Mouse (Mus musculus): ENCODE measurements at regions not wholly inside any gene's neighbourhood (a gene's known extent, or its start where the extent isn't known, plus 50 kb on each side); places are given as distances from the start of the nearest gene placed in this dataset.
"Not testable (repeated sequence)": the region's sequence is repeated elsewhere in the genome, so short reads cannot be mapped to it uniquely, and the experiment has no call there.

DNA sequence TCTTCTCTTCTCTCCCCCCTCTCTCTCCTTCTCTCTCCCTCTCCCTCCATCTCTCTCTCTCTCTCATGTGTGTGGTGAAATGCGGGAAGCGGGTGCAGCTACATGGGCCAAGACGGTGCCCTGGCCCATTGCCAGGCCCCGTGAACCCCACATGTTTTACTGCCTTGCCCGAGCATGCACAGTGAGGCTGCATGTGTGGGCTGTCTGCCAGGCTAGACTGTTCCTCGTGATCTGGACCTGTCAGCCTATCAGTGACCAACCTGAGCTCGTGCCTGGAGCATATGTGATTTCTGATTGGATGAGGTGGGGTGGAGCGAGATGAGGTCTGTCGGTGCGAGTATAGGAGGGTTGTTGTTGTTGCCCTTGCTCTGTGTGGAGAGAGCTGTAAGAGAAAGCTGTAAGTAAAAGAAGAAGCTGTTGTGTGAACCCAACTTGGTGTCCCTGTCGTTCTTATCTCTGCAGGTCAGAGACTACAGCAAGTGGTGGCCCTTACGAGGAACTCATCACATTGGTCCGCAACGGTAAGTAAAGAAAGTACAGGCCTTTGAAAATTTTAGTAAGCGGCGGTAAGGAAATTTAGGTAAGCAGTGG, 333.8 kb upstream of the Htr2a start:
- no peak overlapping the region for H3K4me2 ChIP-seq
- no peaks in the 10 kb centered on the region for H3K4me1 ChIP-seq

DNA sequence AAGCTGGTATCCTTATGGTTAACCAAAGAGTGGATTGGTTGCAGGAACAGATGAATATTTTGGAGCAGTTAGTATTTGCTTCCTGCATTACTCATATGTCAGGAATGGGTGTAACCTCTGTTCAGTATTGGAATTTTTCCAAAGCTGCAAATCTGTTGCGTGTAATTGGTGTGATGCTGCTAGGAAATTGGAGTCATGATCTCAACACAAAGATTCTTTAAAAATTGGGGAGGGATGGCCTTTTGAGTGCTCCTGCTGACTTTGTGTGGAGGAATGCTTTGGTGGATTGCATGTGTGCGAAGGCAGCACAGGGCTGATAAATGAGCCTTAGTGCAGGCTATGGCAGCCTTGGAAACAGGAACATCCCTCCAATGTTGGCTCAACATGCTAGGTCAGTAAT, 331.2 kb upstream of the Htr2a start:
- H3K27ac ChIP-seq (replicated peaks); H3K9me3 ChIP-seq (replicated peaks); H3K9ac ChIP-seq (replicated peaks); ATAC-seq (ENCODE audit: low FRiP score); H3K36me3 ChIP-seq; H3K4me1 ChIP-seq; H3K4me3 ChIP-seq (replicated peaks); H3K4me2 ChIP-seq; H3K27me3 ChIP-seq (replicated peaks): not testable (repeated sequence)
- WGBS: 74% methylated on average over 2 of the region's 2 CpGs

More for the DNA sequence above, 333.8 kb upstream of the Htr2a start:
- Histone ChIP-seq H3K36me3 (no peaks in the 10 kb centered on the region), H3K27ac (replicated peaks) (no peak overlapping the region), H3K9ac (replicated peaks) (no peak overlapping the region), H3K27me3 (replicated peaks) (no peaks in the 10 kb centered on the region), H3K4me3 (replicated peaks) (no peak overlapping the region), H3K9me3 (replicated peaks) (no peaks in the 10 kb centered on the region)
- 80% methylated on average over 16 of the region's 16 CpGs for WGBS
- ATAC-seq (ENCODE audit: low FRiP score): no peak

DNA sequence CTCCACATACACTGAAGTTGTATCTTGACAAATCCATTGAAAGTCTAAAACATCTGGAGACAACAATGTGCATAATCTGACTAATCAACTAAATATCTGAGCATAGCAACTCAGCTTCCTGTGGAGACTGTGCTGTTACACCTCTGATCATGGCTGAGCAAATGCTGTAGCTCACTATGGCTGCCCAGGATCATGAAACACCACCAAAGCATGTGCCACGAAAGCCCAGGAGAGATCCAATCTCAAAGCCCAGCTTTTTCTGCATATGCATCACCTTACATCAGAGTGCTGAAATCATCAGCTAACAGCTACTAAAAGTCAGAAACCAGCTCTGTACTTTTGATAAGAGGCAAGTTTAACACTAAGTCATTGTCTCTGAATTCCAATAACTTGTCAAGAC, 313.3 kb upstream of the Htr2a start:
- no peak overlapping the region for H3K9ac ChIP-seq (replicated peaks)

DNA sequence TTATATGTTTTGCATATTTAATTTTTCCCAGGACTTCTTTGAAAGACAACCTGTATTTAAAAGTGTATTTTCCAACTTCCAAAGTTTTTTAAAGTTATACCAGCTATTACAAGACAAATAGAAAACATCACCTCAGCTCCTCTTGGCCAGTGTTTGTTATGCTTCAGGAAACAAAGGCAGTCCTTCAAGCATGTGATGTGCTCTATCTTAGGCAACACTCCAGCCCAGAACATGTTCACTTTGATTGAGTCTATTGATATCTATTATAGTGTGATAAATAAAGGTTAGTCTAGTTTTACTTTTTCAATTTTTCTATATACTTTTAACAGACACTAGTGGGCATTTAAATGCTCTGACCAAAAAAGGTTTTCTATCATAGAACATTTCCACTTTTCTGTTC, 289.9 kb upstream of the Htr2a start:
- H3K4me3 ChIP-seq (replicated peaks): no peak overlapping the region

More for the DNA sequence above, 313.3 kb upstream of the Htr2a start:
- H3K27ac ChIP-seq (replicated peaks): no peak overlapping the region
- ATAC-seq (ENCODE audit: low FRiP score): no peak
- H3K36me3 ChIP-seq: no peaks in the 10 kb centered on the region
- WGBS: 83% methylated on average over 1 of the region's 1 CpGs
- no peak overlapping the region for H3K4me2 ChIP-seq
- no peaks in the 10 kb centered on the region for H3K9me3 ChIP-seq (replicated peaks)
- no peaks in the 10 kb centered on the region for H3K27me3 ChIP-seq (replicated peaks)
- H3K4me1 ChIP-seq: no peaks in the 10 kb centered on the region
- no peak overlapping the region for H3K4me3 ChIP-seq (replicated peaks)

DNA sequence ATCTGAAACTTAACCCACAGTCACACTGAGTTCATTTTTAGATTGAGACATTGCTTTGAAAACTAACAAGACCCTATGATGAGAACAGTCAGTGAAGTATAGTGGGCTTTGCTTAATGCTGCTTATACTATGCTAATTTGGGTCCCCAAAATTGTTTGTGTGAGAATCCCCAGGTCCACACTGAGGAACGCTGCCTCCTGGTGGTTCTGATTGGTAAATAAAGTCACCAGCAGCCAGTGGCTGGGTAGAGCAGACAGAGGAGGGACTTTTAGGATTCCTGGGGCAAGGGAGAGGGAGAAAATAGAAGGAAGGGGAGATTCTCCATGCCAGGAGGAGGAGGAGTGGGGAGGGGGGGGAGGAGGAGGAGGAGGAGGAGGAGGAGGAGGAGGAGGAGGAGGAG, 288.4 kb upstream of the Htr2a start:
- no peaks in the 10 kb centered on the region for H3K27me3 ChIP-seq (replicated peaks)

More for the DNA sequence above, 289.9 kb upstream of the Htr2a start:
- no peaks in the 10 kb centered on the region for H3K9me3 ChIP-seq (replicated peaks)
- H3K4me1 ChIP-seq: no peaks in the 10 kb centered on the region
- no peak overlapping the region for H3K9ac ChIP-seq (replicated peaks)
- H3K4me2 ChIP-seq: no peak overlapping the region
- no peak overlapping the region for H3K27ac ChIP-seq (replicated peaks)
- no peaks in the 10 kb centered on the region for H3K36me3 ChIP-seq
- H3K27me3 ChIP-seq (replicated peaks): no peaks in the 10 kb centered on the region
- no peak for ATAC-seq (ENCODE audit: low FRiP score)

DNA sequence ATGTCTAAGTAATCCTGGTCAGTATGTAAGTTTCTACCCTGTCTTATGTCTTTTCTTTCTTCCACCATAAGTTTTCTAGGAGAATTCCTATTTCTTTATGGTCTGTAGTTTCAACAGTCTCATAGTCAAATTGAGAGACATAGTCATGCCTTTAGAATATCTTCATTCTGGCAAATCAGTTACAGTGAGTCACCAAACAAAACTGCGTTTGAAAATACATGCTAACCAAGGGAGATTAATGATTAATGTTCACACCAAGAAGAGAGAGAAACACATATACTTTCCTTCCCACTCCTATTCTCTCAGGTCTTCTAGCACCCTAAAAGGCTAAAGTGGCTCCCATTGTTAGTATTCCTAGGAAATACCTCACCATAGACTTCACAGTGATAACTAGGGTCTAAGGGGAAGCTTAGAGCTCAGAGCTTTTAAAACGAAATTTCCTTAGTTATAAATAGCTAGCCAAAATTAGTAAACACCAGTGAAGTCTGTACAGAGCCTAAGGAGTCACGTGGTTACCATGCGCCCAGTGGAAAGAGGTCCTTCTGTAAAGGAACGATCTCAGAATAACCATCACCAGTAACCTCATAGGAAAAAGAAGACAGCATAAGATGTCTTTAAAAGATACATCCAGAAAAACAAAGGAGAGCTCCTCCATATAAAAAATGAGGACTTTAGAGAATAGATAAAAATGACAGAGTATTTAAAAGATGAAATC, 281.8 kb upstream of the Htr2a start:
- no peak overlapping the region for H3K4me2 ChIP-seq
- ATAC-seq (ENCODE audit: low FRiP score): no peak
- no peaks in the 10 kb centered on the region for H3K36me3 ChIP-seq
- 88% methylated on average over 5 of the region's 5 CpGs for WGBS
- no peak overlapping the region for H3K4me3 ChIP-seq (replicated peaks)
- H3K27ac ChIP-seq (replicated peaks): no peak overlapping the region
- H3K4me1 ChIP-seq: no peaks in the 10 kb centered on the region
- no peaks in the 10 kb centered on the region for H3K27me3 ChIP-seq (replicated peaks)
- H3K9me3 ChIP-seq (replicated peaks): no peaks in the 10 kb centered on the region
- H3K9ac ChIP-seq (replicated peaks): no peak overlapping the region

More for the DNA sequence above, 288.4 kb upstream of the Htr2a start:
- Histone ChIP-seq H3K36me3 (no peaks in the 10 kb centered on the region), H3K27ac (replicated peaks) (no peak overlapping the region), H3K4me2 (no peak overlapping the region), H3K4me1 (no peaks in the 10 kb centered on the region), H3K4me3 (replicated peaks) (no peak overlapping the region), H3K9me3 (replicated peaks) (no peaks in the 10 kb centered on the region), H3K9ac (replicated peaks) (no peak overlapping the region)
- no peak for ATAC-seq (ENCODE audit: low FRiP score)
- 39% methylated on average over 1 of the region's 1 CpGs for WGBS

DNA sequence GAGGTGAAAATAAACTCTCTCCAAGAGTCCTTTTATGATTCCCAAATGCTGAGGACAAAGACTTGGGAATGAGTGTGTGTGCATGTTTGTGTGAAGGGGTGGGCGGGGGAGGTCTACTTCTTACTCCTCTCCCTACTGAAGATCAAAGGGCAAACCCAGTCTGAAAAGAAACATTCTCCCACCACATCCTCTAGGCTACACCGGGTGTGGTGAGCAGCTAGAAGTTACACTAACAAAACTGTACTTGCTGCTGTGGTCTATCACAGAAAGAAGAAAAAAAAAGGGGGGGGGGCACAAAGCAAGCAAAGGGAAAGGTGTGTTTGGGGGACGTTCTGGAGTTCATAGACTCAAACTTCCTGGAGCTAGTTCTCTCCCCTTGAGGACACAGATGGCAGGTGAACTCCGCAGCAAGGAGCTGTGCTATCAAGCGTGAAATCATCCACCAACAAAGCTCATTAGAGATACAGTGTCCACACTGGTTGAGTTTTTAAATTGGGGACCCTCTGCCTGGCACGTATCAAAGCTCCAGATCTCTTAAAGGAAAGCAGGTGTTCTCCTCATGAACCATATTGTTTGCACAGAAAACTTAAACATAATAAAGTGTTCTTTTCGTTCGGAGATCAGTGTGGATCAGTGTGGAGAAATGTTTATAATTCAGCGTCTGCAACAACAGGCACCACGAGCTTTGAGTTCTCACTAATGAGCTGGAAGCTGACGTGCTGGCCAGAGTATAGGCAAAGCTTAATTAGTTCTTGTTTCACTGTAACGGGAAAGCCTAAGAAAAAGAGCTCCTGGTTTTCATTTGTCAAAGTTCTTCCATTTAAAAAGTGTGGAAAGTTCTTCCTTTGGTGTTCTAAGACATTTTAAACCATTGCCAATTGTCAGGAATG, 280.7 kb upstream of the Htr2a start:
- ATAC-seq (ENCODE audit: low FRiP score): no peak
- 53% methylated on average over 12 of the region's 12 CpGs for WGBS
- no peak overlapping the region for H3K4me2 ChIP-seq

DNA sequence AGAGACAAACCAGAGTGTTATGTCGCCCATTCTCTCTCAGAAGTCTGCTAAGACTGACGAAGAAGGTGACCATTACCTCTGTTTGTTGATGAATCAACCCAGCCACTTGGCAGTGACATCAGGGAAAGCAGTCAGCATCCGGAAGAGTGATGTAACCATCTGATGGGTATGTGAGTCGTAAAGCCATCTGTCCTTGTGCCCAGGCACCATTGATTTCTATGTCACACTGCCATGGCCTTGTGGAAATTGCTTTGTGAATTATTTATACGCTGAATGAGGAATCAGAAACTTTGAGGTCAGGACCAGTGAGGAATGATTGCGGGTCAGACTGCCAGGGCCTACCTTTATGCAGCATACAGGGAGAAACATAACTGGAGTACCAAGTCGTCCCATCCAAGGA, 256.2 kb upstream of the Htr2a start:
- WGBS: 86% methylated on average over 7 of the region's 7 CpGs
- no peak for ATAC-seq (ENCODE audit: low FRiP score)
- Histone ChIP-seq H3K4me3 (replicated peaks) (no peak overlapping the region), H3K36me3 (no peaks in the 10 kb centered on the region), H3K9ac (replicated peaks) (no peak overlapping the region), H3K9me3 (replicated peaks) (no peaks in the 10 kb centered on the region), H3K27ac (replicated peaks) (no peak overlapping the region), H3K27me3 (replicated peaks) (no peaks in the 10 kb centered on the region), H3K4me1 (no peaks in the 10 kb centered on the region), H3K4me2 (no peak overlapping the region)

More for the DNA sequence above, 280.7 kb upstream of the Htr2a start:
- Histone ChIP-seq H3K27ac (replicated peaks) (no peak overlapping the region), H3K4me1 (no peaks in the 10 kb centered on the region), H3K4me3 (replicated peaks) (no peak overlapping the region), H3K36me3 (no peaks in the 10 kb centered on the region), H3K9me3 (replicated peaks) (no peaks in the 10 kb centered on the region), H3K9ac (replicated peaks) (no peak overlapping the region), H3K27me3 (replicated peaks) (no peaks in the 10 kb centered on the region)

DNA sequence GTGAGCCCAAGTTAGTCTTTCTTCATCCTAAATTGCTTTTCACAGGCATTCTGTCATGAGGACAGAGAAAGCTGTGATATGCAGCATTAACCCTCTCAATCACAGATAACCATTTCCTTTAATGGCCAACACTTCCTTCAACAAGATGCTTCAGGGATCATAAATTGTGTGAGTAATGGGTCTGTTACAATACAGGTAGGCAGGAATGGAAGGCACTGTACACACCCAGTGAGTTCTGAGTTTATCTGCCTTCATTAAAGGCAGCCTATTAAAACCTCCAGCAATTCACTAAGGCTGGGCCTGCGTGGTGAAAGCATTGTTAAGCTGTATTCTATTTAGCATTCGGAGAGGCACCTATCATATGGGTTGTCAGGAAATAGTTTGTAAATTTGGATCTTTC, 248.2 kb upstream of the Htr2a start:
- Histone ChIP-seq H3K4me3 (replicated peaks) (no peak overlapping the region), H3K27me3 (replicated peaks) (no peaks in the 10 kb centered on the region), H3K4me1 (no peaks in the 10 kb centered on the region), H3K9me3 (replicated peaks) (no peaks in the 10 kb centered on the region), H3K36me3 (no peaks in the 10 kb centered on the region), H3K9ac (replicated peaks) (no peak overlapping the region), H3K27ac (replicated peaks) (no peak overlapping the region), H3K4me2 (no peak overlapping the region)
- WGBS: 73% methylated on average over 2 of the region's 2 CpGs
- ATAC-seq (ENCODE audit: low FRiP score): no peak

DNA sequence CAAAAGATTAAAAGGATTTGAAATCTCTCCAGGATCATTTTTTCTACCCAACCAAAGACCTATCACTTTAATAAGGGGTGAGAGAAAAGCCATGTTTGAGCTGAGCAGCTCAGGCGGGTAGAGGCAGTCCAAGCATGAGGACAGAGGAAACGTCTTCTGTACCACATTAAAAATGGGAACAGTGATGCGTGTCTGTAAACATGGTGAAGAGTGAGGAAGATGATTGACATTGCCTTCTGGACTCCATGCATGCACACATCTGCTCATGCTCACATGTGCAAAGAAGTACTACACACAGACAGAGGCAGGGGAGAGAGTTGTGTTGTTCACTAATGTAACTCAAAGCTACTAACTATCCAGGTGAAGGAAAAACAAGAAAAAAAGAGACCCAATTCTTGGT, 243.4 kb upstream of the Htr2a start:
- no peaks in the 10 kb centered on the region for H3K36me3 ChIP-seq
- no peak overlapping the region for H3K4me2 ChIP-seq
- H3K27me3 ChIP-seq (replicated peaks): no peaks in the 10 kb centered on the region
- H3K27ac ChIP-seq (replicated peaks): no peak overlapping the region
- no peaks in the 10 kb centered on the region for H3K9me3 ChIP-seq (replicated peaks)
- no peak overlapping the region for H3K4me3 ChIP-seq (replicated peaks)
- no peak for ATAC-seq (ENCODE audit: low FRiP score)
- H3K4me1 ChIP-seq: no peaks in the 10 kb centered on the region
- H3K9ac ChIP-seq (replicated peaks): no peak overlapping the region
- WGBS: 90% methylated on average over 3 of the region's 3 CpGs

DNA sequence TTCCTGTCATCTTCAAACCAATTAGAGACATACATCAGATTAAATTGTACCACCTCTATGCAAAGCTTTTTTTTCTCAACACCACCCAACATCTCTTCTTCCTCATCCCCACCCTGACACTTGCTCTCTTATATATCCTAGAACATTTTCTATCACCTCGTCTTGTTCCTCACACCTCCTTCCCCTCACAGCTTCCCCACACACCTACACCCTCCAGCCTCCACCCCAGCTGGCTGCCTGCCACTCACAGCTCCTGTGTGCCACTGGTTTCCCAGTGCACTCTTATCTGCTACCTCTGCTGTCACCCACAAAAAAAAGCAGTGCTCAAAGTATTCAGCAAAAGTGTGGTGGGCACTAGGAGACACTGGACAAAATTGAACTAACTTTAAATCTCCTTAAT, 231.2 kb upstream of the Htr2a start:
- 65% methylated on average over 1 of the region's 1 CpGs for WGBS
- H3K27me3 ChIP-seq (replicated peaks): no peaks in the 10 kb centered on the region
- H3K9ac ChIP-seq (replicated peaks): no peak overlapping the region
- ATAC-seq (ENCODE audit: low FRiP score): no peak
- H3K4me3 ChIP-seq (replicated peaks): no peak overlapping the region
- H3K27ac ChIP-seq (replicated peaks): no peak overlapping the region
- no peak overlapping the region for H3K4me2 ChIP-seq
- no peaks in the 10 kb centered on the region for H3K9me3 ChIP-seq (replicated peaks)
- H3K4me1 ChIP-seq: no peaks in the 10 kb centered on the region
- no peaks in the 10 kb centered on the region for H3K36me3 ChIP-seq

DNA sequence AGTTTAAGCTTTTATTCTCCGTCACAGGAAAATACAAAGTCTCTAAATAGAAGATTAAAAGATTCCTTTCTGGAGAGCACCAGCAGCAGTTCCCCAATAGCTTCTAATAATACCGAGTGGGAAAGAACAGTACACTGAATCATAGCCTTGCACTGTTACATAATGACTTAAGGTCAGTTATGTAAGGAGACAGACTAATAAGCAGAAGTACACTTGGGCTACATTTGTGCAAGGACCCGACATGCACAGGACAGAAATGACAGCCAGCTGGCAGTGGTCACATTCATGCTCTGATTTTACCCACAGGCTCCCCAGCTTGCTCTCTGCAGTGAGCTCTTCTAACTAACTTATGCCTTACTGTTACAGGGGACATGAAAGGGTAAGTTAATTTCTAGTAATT, 212.4 kb upstream of the Htr2a start:
- H3K4me2 ChIP-seq: no peak overlapping the region
- H3K36me3 ChIP-seq: no peaks in the 10 kb centered on the region
- no peak for ATAC-seq (ENCODE audit: low FRiP score)
- H3K9ac ChIP-seq (replicated peaks): no peak overlapping the region
- H3K4me1 ChIP-seq: no peaks in the 10 kb centered on the region
- no peaks in the 10 kb centered on the region for H3K9me3 ChIP-seq (replicated peaks)
- H3K4me3 ChIP-seq (replicated peaks): no peak overlapping the region
- WGBS: 90% methylated on average over 3 of the region's 3 CpGs
- H3K27ac ChIP-seq (replicated peaks): no peak overlapping the region
- no peaks in the 10 kb centered on the region for H3K27me3 ChIP-seq (replicated peaks)

Data from neural tube, embryonic 15.5 days (tissue).